Mouse (Mus musculus) natural killer cell, adult 2 months (primary cell): ENCODE results near the gene Slc12a4.

ENCODE experiments used
- DNase-seq, 2 experiments: peaks; one replicate each; pipeline ENCODE4 v3.0.0; 2022; ENCODE audit warnings: low spot score in 2 of 2

Slc12a4 gene

DNA sequence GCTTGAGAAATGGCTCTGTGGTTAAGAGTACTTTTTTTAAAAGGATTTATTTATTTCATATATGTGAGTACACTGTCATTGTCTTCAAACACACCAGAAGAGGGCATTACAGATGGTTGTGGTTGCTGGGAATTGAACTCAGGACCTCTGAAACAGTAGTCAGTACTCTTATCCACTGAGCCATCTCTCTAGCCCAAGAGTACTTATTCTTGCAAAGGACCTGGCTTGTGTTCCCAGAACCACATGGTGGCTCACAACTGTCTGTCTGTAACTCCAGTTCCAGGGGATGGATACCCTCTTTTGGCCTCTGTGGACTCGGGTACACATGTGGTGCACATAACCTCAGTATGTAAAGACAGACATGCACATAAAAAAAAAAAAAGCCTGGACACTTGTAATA, 3.5 kb upstream of the Slc12a4 start:
- DNase-seq: no peak

DNA sequence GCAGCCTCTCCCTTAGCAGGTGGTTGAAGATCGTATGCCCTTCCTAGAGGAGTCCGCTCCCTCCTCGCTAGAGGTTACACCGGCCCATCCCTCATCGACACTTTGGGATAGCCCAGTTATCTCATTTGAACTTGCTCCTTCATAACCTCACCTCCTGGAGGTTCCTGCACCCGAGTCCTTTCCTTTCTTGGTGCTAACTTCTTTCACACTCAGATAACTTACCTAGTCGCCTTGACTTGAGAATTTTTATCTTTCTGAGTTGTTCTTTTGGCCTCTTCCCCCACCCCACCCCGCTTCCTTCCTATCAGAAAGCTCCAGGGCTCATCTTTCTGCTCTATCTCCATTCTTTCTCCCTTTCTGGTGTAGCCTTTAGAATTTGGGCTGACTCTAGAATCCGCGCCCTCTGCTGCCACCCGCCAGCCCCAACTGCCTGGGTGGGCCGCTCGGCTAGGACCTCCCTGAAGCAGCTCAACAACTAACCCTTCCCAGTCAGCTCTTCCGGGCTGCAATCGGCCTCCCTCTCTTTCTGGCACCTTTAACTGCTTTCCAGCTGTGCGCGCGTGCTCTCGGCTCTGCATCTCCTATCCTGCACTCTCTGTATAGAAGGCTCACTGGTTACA, 905 bp upstream of the Slc12a4 start:
- no peak for DNase-seq

DNA sequence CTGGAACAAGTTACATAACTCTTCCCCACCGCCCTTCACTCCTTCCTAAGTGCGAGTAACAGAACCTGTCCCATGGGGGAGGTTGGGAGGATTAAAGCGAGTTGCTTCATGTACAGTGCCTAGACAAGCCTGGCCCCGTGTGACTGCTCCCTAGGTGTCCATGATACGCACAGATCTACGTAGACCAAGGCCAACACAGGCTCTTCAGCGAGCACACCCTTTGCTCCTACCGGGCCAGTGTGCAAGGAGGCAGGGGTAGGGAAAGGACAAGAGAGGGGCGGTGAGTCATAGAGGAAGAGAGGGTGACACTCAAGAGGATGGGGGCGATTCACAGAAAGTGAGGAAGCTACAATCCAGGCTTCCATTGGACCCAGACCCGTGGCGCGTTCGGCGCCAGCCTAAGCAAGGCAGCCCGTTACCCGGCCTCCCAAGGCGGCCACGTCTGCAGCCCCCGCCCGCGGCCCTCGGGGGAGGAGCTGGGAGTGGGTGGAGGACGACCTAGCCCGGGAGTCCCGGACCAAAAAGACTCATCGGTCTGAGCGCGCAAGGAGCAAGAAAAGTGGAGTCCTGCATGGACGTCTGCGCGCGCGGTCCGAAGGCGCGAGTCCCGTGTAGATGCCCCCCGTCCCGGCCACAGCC, 512 bp downstream of the Slc12a4 start:
- DNase-seq: peak; percentile 10 to 15

DNA sequence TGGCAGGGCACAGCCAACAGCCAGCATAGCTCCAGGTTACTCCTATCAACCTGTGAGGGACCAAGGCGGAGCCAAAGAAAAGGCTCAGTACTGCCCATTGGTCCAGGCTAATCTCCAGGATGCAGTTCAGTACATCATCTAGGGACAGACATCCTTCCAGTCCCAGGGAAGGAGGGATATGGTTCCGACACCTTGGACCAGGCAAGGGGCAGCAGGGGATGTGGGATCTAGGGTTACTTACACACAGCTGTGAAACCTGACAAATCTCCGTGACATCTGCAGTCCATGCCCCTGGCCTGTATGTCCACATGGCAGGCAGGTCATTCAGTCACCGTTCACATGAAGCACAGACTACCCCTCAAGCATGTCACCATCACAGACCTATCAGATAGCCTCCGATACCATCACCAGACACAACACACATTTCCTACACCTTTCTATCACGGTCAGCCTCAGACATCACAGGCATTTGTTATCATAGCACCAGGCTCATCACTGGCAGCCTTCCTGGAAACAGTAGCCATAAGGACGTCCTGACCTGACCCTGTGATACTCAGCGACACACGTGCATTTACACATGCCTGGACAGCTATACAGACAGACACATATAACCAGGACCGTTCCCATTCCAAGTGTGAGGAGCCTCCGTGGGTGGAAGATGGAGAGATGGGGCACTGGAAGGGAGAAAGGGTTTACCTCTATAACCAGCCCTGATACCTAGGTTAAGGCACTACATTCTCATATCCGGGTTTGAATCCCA, 1.2 kb downstream of the Slc12a4 start:
- DNase-seq: no peak

DNA sequence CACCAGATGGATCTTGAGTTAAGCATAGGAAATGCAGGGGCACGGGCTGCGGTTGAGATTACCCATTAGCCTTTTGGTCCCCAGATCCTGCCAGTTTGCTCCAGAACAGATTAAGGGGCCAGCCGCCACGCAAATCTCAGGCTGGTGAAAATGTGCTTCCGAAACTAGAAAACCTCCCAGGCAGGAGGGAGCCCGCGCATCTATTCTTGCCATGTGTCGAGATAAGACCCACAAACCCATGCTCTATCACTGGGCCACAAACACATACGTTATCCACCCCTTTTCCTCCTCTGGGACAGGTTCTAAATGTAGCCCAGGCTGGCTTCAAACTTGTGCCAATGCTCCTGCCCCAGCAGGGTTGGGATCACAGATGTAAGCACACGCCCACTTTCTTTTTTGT, 4.4 kb downstream of the Slc12a4 start:
- DNase-seq: no peak

DNA sequence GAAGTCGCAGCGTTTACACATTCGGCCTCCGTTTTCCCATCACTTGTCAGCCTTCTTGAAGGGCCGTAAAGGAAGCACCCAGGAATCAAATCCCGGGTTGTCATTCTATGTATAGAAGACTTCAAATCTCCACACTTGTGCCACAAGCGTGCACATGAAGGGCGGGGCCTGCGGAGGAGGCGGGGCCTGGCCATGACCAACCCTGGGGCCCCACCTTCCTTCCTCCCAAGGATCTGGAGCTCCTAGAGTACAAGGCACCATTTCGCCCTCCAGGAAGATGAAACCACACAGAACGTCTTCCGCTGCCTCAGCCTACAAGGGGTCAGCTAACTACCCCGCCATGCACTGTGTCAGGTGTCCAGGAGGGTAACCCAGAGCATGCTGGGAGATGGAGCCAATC, 4.8 kb downstream of the Slc12a4 start:
- no peak for DNase-seq

DNA sequence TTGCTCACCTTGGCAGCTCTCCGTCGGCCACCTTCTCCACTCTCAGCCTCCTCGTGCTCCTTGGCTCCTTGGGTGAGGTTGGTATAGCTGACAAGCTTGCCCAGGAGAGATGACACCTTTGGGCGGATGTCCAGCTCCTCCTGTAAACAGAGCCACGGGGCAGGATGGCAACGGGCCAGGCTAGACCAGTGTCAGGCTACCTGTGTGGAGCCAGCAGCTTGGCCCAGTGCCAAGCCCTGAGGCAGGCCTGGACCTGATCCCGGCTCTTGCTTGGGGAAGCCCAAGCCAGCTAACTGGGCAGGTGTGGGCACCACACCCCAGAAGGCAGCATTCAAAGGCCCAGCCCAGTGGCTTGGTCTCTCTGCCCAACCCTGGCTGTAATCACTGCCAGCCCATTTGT, 6.5 kb downstream of the Slc12a4 start:
- no peak for DNase-seq

DNA sequence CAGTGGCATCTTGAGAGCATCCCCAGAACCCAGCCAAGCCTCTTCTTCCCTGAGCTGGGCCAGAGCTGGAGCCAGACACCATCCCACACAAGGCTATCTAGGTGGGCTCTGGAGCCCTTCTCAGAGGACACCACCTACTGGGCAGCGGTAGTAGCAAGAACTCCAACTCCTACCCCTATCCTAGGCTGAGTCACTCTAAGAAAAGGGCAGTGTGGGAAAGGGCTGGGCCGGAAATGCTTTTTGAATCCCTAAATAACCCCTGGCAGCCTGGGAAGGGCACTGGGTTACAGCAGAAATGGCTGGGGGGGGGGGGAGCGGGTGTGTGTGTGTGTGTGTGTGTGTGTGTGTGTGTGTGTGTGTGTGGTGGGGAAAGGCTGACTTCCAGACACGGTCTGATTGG, 8.1 kb downstream of the Slc12a4 start:
- no peak for DNase-seq

DNA sequence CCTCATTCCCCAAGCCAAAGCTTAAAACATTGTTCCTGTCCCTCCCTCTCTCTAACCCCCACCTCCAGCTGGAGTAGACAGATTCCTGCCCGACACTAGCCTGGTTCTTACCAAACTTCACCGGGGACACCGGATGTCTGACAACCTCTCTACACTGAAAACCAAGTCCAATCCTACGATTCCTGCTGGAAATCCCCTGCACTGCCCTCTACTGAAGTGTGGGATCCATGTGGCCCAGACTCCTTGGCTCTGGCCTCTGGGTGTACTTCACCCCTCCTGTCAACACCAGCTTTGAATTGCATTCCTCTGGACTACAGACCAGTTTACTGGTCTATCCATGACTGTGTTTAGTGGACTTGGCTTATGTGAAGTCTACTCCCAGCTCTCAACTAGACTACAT, 9.3 kb downstream of the Slc12a4 start:
- no peak for DNase-seq

DNA sequence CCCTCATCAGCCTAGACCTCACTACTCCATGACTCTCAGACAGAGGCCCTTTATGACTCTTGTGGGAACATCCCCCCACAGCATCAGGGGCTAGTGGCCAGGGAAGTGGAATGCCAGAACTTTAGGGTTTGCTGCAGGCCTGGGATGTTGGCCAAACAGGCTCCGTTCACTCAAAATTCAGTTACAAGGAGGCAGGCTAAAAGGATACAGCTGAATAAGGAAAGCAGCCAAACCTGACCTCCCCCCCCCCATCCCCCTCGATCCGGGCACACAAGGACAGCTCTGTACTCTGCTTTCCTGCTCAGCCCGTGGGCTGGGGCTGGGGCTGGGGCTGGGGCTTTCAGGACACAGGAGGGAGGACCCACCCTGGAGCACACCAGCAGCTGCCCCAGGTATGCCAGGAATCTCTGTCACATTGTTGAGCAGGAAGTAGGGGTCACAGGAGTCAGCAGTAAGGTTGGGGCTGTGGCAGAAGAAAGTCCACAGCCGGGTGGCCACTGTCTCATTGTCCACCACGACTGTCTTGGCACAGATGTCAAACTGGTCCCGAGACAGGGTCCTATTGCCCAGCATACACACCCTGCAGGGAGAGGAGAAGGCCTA, 14.7 kb downstream of the Slc12a4 start:
- no peak for DNase-seq

DNA sequence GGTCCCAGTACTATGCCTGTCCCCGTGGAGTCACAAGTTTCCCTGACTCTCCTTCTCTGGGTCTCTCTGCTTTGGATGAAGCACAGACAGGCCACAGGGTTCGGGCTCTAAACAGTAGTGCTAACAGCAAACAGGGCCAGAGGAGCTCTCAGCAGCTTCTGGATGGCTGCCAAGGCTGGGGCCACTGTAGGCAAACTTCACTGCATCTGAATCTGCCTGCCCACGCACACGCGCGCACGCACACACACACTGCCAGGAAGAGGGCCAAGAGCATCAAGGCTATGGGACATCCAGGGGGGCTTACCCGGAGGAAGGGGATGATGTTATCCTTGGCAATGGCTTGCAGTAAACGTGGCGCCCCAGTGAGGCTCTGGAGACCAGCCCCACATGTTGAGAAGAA, 16.5 kb downstream of the Slc12a4 start:
- DNase-seq: no peak

DNA sequence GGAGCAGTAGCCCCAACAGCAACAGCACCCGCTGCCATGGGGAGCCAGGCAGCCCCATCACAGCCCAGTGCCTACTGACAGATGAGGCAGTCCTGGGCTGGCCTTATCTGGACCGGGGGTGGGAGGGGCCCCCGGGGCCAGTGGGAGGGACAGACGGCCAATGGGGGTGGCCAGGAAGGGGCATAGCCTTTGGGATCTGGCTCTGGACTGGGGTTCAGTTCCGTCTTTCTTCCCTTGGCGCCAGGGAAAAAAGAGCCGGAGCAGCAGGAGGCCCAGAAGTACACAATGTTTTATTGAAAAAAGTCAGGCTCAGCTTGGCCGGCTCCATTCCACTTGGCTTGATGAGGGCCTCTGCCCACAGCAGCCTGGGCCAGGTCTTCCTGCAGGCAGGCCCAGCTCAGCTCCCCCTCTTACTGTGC, 22.6 kb downstream of the Slc12a4 start, which contains the start of gene Lcat:
Lcat (minus strand) TSS at position 62 of the 419 bp plus-strand sequence.
- DNase-seq: no peak

DNA sequence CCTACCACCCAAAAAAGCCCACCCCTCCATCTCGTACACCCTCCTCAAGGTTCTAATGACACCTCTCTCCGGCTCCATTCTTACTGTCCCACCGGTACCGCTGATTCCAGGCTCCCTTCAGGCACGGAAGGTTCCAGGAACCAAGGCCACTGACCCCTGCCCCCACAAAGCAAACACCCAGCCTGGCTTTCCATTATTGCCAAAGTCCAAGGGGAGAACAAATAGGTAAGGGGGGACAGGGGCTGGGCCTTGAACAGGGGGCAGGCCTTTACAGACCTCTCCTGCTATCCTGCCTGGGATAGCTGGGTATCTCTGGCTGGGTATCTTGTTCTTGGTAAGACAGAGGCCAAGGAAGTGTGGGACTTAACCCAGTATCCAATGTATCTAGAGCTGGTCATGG, 23.4 kb downstream of the Slc12a4 start:
- DNase-seq: no peak

DNA sequence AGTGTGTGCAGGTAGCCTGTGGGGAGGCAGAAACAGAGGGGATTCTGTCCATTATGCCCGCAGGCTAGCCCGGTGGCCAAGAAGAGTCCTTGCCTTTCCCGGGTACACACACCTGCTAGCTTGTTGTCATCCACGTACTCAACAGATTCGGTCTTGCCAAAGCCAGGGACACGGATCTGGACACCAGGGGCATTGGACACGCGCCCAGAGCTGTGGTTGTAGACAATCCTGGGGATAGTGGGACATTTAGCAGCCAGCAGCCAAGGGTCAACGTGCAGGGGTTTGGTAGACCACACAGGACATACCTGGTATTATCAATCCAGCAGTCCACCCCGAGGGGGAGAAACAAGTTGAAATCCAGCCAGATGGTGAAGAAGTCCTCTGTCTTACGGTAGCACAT, 23.9 kb downstream of the Slc12a4 start:
- DNase-seq: no peak

DNA sequence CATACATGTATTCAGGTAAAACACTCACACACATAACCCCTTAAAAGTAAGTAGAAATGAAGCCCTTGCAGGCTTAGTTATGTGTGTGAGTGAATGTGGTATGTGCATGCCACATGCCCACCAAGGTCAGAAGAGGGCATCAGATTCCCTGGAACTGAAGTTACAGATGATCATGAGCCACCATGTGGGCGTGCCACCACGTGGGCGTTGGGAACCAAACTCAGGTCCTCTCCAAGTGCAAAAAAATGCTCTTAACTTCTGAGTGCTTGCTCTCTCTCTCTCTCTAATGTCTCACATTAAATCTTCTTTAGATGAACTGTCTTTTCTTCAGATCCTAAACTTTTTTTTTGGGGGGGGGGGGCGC, 27.6 kb downstream of the Slc12a4 start, which contains the start of gene Psmb10:
Psmb10 (minus strand) TSS at position 139 of the 364 bp plus-strand sequence.
- DNase-seq: no peak

DNA sequence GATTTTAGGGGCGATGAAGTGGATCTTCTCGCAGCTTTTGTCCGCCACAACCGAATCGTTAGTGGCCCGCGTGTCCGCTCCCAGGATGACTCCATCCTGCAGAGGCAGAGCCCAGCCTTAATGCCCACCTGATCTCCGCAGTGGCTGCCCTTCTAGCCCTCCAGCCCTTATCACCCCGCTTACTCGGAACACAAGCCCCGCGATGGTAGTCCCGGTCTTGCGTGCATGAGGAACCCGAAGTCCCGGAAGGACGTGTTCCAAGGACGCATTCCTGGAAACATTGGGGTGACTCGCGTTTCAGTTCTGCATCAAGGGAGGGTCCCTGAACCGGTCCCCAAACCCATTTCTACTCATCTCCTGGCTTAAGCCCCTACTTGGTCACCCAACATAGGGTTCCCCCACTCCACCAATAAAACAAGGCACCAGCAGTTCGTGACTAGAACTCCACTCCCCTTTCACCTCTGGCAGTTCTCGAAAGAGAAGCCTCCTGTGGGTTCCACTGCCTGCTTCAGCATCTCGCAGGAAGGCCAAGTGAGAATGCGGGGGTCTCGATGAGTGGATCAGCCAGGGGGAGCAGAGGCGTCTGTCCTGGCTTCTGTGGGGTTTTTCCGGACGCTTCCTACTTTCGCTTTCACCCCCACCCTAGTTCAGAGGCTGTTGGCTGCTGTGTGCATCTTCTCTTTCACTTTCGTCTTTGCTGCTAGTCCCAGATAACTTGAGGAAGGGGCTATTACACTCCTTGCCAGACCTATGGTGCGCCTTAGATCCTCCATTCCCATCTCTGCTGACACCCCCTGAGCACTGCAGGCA, 28.2 kb downstream of the Slc12a4 start:
- peak; percentile 61 to 63 for DNase-seq

DNA sequence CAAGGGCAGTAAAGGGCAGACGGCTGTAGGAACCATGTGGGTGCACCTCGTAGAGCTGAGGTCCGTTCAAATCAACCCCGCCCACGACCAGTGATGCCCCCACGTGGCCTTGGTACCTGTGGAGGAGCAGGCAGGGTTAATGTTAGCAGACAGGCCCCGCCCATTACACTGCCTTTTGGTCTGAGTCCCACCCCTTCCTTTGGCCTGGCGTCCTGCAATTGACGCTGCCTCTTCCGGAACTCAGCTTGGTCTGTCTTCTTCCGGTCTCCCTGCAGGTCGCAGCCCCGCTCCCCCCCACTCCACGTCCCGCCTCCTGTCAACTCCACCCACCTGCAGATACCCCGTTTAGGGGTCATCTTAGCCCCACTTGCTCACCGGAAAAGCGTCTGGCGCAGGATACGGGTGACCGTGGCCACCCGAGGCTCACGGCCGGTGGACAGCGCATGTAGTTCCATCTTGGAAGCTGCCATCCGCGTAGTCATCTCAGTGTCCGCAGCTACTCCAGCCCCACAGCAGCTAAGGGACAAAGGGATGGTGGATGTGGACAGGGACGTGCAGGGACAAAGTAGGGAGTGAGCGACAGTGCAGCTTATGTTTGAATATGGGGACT, 28.9 kb downstream of the Slc12a4 start:
- DNase-seq: peak; percentile 81 to 83

DNA sequence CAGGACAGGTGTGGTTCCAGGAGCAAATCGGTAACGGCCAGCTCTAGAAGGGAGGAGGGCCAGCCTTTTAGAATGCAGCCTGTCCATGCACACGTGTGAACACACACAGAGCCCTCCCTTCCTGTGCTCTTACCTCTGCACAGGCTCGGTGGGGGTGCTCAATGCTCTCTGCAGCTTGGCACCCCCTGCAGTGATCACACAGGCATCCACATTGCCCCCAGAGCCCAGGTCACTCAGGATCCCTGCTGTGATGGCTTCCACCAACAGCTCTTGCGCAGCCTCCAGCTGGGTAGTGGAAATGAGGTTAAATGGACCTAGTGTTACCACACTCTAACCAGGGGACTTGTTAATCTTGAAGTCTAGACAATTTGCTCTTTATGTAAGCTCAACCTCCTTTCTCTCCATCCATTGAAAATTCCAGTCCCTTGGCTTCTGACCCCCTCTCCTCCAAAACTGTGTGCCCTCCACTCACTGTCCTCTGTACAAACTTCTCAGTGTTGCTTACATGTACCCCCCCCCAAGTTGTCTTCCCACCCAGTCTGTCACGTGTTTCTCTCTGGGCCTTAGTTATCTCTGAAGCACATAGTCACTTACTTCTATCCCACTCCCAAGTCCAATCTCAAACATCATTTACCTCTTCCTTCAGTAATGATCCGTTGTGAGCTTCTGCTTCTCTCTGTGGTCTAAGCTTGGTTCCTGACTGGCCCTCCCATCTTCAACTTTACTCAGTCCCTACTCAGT, 29.9 kb downstream of the Slc12a4 start:
- no peak for DNase-seq

DNA sequence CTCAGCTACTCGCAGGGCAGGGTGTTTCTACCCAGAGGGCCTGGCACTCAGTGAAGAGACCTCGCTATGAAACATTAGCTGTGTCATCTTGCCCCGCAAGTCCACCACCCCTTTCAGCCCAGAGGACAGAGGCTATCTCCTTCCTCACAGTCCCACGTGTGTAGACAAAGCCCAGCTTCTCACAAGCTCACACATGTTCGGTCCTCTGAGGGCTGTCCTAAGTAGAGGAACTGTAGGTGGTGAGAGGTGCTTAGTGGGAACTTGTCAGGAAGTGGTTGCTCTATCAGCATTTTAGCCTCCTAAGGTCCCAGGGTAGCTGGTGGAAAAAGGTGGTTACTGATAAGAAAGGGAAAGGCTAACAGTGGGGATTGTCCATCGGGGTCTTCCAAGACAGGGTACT, 30.8 kb downstream of the Slc12a4 start:
- no peak for DNase-seq

DNA sequence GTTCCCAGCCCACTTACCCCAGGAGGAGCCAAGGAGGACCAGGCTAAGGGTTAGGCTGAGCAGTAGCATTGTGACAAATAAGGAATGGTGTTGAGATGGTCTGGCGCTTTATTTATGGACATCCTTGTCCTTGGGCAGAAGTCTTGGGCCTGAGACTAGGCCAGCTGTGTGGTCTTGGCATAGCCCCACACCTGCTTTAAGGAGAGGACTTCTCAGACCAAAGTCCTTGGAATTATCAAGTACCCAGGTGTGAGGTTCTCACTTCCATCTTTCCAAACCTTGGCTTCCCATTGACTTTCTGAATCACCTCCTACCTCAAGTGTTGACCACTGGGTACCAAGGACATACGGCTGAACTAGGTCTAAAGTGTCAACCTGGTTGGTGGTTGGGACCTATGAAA, 32.1 kb downstream of the Slc12a4 start, which contains the start of gene Ctrl:
Ctrl (minus strand) TSS at position 101 of the 400 bp plus-strand sequence.
- DNase-seq: no peak

DNA sequence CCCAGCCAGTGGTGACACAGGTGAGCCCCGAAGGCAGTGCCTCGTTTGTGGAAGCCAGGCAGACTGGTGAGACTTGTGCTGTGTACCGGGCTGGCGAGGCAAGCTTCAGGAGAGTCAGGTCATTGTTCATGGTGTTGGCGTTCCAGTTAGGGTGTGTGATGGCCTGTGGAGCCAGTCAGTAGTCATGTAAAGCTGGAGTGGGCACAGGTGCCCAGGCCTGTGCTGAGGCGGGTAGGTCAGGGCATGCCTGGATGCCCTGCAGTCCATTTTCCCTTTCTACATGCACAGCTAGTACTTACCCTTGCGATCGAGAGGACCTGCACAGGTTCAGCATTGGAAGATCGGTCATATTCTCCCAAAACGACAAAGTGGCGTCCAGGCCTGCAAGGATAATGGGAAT, 33.4 kb downstream of the Slc12a4 start:
- DNase-seq: no peak
